Mouse (Mus musculus) stomach, postnatal 0 days (tissue): Measurements from ENCODE around the gene Ugt1a2.

Experiments used
- CTCF ChIP-seq: IDR thresholded peaks from 2 replicates; pipeline ENCODE4 v1.5.1; 2016; ENCODE audit warnings: antibody characterized with exemption, low read depth, mild to moderate bottlenecking, moderate library complexity
- EP300 ChIP-seq: optimal IDR thresholded peaks from 2 replicates; pipeline ENCODE3; 2016; ENCODE audit warnings: antibody characterized with exemption

GRCm38 (mm10) chr1:88247660-88248059 lies 47.3 kb downstream of the Ugt1a2 start:
- TF ChIP-seq CTCF = no peak
- no peak for TF ChIP-seq EP300
